Mouse (Mus musculus) hindbrain, postnatal 0 days (tissue): ENCODE measurements at regions not wholly inside any gene's neighbourhood (a gene's known extent, or its start where the extent isn't known, plus 50 kb on each side); places are given as distances from the start of the nearest gene placed in this dataset.

Experiments
- ATAC-seq: fragments of 200-750 bp; cut with Nextera tagmentation; 2 replicates; pipeline ENCODE4 v1.8.0; 2017; ENCODE audit warnings: mild to moderate bottlenecking, moderate TSS enrichment, moderate library complexity
- DNase-seq: peaks from one replicate; pipeline ENCODE4 v3.0.0-alpha.2; 2015; ENCODE audit warnings: low spot score
- H3K27ac ChIP-seq: fragments of 300-500 bp; sonication (generic); 2 replicates; pipeline ENCODE4 v1.5.1; 2014; ENCODE audit warnings: mild to moderate bottlenecking
- H3K27me3 ChIP-seq: fragments of 300-500 bp; sonication (generic); 2 replicates; pipeline ENCODE4 v1.6.1; 2014; ENCODE audit warnings: low read length, mixed read lengths; ENCODE audit not compliant: insufficient read depth
- H3K36me3 ChIP-seq: fragments of 300-500 bp; sonication (generic); 2 replicates; pipeline ENCODE4 v1.6.1; 2014; ENCODE audit warnings: low read length, mixed read lengths; ENCODE audit not compliant: insufficient read depth
- H3K4me1 ChIP-seq: fragments of 300-500 bp; sonication (generic); 2 replicates; pipeline ENCODE4 v1.6.1; 2014; ENCODE audit warnings: antibody characterized with exemption, low read length, mixed read lengths; ENCODE audit not compliant: insufficient read depth
- H3K4me2 ChIP-seq: fragments of 300-500 bp; sonication (generic); 2 replicates; pipeline ENCODE4 v1.6.1; 2014; ENCODE audit warnings: low read depth, mild to moderate bottlenecking, low read length, moderate library complexity, mixed read lengths
- H3K4me3 ChIP-seq: fragments of 300-500 bp; sonication (generic); 2 replicates; pipeline ENCODE4 v1.5.1; 2014; ENCODE audit warnings: low read length
- H3K9ac ChIP-seq: fragments of 300-500 bp; sonication (generic); replicated peaks from 2 replicates; pipeline ENCODE4 v1.6.1; 2014; ENCODE audit warnings: mild to moderate bottlenecking, low read length, moderate library complexity, mixed read lengths
- H3K9me3 ChIP-seq: fragments of 300-500 bp; sonication (generic); 2 replicates; pipeline ENCODE4 v1.6.1; 2016; ENCODE audit warnings: low read length, mixed read lengths
- CTCF ChIP-seq: IDR thresholded peaks from 2 replicates; pipeline ENCODE4 v1.5.1; 2016; ENCODE audit warnings: antibody characterized with exemption, control low read depth, low read depth
- WGBS: fragments of 180-500 bp; shearing (Covaris S2); extraction: QIAGEN DNeasy Blood & Tissue Kit; methylation state at CpG from one replicate; pipeline ENCODE4 v1.1.7; 2014; 5-methylcytosine and 5-hydroxymethylcytosine counted together

DNA sequence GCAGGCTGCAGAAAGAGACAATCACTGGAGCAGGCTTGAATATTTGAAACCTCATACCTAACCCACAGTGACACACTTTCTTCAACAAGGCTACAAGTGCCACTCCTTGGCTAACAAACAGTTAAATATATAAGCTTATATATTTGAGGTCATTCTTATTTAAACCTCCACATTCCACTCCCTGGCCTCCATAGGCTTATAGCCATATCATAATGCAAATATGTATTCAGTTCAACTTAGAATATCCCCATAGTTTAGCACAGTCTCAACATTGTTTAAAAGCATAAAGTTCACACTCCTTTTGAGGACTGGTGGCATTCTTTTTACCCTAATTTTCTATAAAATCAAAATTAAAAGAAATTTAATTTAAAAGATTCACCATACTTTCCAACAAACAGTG, 390.0 kb upstream of the Mef2c start:
- DNase-seq (no peak), ATAC-seq (no peak)
- Histone ChIP-seq H3K36me3 (no peaks in the 10 kb centered on the region), H3K4me2 (no peak overlapping the region), H3K9me3 (no peaks in the 10 kb centered on the region), H3K4me1 (0 out of 2 replicates have a peak, but pooled peaks cover 4% of the 10 kb centered on the region), H3K27me3 (no peaks in the 10 kb centered on the region), H3K4me3 (no peak overlapping the region), H3K27ac (no peak overlapping the region), H3K9ac (no peak overlapping the region)
- no peak for TF ChIP-seq CTCF

GRCm38 (mm10) chr13:83114401-83114800, 389.4 kb upstream of the Mef2c start:
- Histone ChIP-seq H3K27ac (no peak overlapping the region), H3K36me3 (no peaks in the 10 kb centered on the region), H3K4me3 (no peak overlapping the region), H3K9me3 (no peaks in the 10 kb centered on the region), H3K4me1 (0 out of 2 replicates have a peak, but pooled peaks cover 4% of the 10 kb centered on the region), H3K27me3 (no peaks in the 10 kb centered on the region), H3K4me2 (no peak overlapping the region), H3K9ac (no peak overlapping the region)
- TF ChIP-seq CTCF = no peak
- 82% methylated on average over 2 of the region's 2 CpGs for WGBS
- ATAC-seq = no peak
- DNase-seq = no peak

DNA sequence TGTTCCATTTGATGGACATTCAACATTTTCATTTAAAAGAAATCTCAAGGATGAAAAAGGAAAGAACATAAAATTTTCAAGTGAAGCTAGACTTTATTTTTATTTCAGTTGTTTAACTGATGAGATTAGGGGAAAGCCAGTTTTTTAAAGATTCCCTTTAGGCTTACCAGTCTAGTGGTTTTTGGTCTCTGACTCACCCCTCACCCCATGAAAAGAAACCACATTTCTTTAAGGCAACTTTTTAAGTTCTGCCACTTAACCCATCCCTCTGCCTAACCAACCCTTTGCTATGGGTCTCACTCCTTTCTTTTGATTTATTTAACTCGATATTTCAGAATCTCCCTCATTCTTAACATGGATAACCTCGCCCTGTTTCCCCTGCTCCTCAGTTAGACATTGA, 388.1 kb upstream of the Mef2c start:
- Histone ChIP-seq H3K27ac (no peak overlapping the region), H3K4me3 (no peak overlapping the region), H3K4me1 (0 out of 2 replicates have a peak, but pooled peaks cover 4% of the 10 kb centered on the region), H3K4me2 (no peak overlapping the region), H3K27me3 (no peaks in the 10 kb centered on the region), H3K9me3 (no peaks in the 10 kb centered on the region), H3K9ac (no peak overlapping the region), H3K36me3 (no peaks in the 10 kb centered on the region)
- DNase-seq = no peak
- ATAC-seq = no peak
- no peak for TF ChIP-seq CTCF
- WGBS = 87% methylated on average over 2 of the region's 2 CpGs

GRCm38 (mm10) chr13:83120343-83120742, 383.5 kb upstream of the Mef2c start:
- peak; percentile 39 for DNase-seq
- ATAC-seq = peak; percentile 67; the same call in 1 of the 2 replicates
- H3K36me3 ChIP-seq = no peaks in the 10 kb centered on the region
- no peak for TF ChIP-seq CTCF
- H3K4me3 ChIP-seq = no peak overlapping the region
- no peaks in the 10 kb centered on the region for H3K9me3 ChIP-seq
- no peaks in the 10 kb centered on the region for H3K4me1 ChIP-seq
- no peak overlapping the region for H3K27ac ChIP-seq
- H3K27me3 ChIP-seq = no peaks in the 10 kb centered on the region
- 30% methylated on average over 4 of the region's 4 CpGs for WGBS
- H3K4me2 ChIP-seq = no peak overlapping the region
- H3K9ac ChIP-seq = no peak overlapping the region

DNA sequence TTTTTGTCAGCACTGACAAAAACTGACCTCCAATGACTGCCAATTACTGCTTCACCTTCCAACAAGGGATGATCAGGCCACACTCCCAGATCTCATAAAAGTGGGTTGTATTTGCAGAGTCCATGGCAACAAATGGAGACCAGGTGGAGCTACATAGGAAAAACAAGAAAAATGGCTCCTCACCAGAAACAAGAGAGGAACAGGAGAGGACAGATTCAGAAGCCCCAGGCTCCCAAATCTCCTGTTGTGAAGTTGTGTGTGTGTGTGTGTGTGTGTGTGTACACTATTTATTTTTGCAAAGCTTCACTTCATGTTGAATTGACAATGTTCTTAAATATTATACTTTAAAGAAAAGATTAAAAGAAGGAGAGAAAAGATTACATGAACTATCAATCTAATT, 380.2 kb upstream of the Mef2c start:
- ATAC-seq (no peak), DNase-seq (no peak)
- Histone ChIP-seq H3K4me2 (no peak overlapping the region), H3K36me3 (no peaks in the 10 kb centered on the region), H3K9ac (no peak overlapping the region), H3K4me1 (no peaks in the 10 kb centered on the region), H3K9me3 (no peaks in the 10 kb centered on the region), H3K4me3 (no peak overlapping the region), H3K27ac (no peak overlapping the region), H3K27me3 (no peaks in the 10 kb centered on the region)
- TF ChIP-seq CTCF = no peak

GRCm38 (mm10) chr13:83124651-83125050, 379.2 kb upstream of the Mef2c start:
- WGBS = 72% methylated on average over 2 of the region's 2 CpGs
- no peak for ATAC-seq
- DNase-seq = no peak
- H3K4me1 ChIP-seq = no peaks in the 10 kb centered on the region
- H3K27me3 ChIP-seq = no peaks in the 10 kb centered on the region
- H3K4me2 ChIP-seq = no peak overlapping the region
- H3K27ac ChIP-seq = no peak overlapping the region
- H3K4me3 ChIP-seq = no peak overlapping the region
- TF ChIP-seq CTCF = no peak
- H3K36me3 ChIP-seq = no peaks in the 10 kb centered on the region
- H3K9ac ChIP-seq = no peak overlapping the region
- H3K9me3 ChIP-seq = no peaks in the 10 kb centered on the region

- no peak overlapping the region for H3K9ac ChIP-seq
- H3K4me2 ChIP-seq = no peak overlapping the region
- DNase-seq (no peak), ATAC-seq (no peak)
- H3K36me3 ChIP-seq = no peaks in the 10 kb centered on the region
- 97% methylated on average over 2 of the region's 2 CpGs for WGBS
- H3K27me3 ChIP-seq = no peaks in the 10 kb centered on the region
- H3K27ac ChIP-seq = no peak overlapping the region
- no peak overlapping the region for H3K4me3 ChIP-seq
- TF ChIP-seq CTCF = no peak
- H3K4me1 ChIP-seq = no peaks in the 10 kb centered on the region
- H3K9me3 ChIP-seq = no peaks in the 10 kb centered on the region
Measured at GRCm38 (mm10) chr13:83126438-83126837, 377.4 kb upstream of the Mef2c start.
